Mouse (Mus musculus): ENCODE results near the gene Mgll. TPM values are rescaled to one million over a fixed set of nuclear protein-coding genes. Genes with fewer than 3 reads are reported as not detected.

Gene Mgll
- total RNA-seq, 2 experiments from 2014 or later, result 105 to 106 TPM

DNA sequence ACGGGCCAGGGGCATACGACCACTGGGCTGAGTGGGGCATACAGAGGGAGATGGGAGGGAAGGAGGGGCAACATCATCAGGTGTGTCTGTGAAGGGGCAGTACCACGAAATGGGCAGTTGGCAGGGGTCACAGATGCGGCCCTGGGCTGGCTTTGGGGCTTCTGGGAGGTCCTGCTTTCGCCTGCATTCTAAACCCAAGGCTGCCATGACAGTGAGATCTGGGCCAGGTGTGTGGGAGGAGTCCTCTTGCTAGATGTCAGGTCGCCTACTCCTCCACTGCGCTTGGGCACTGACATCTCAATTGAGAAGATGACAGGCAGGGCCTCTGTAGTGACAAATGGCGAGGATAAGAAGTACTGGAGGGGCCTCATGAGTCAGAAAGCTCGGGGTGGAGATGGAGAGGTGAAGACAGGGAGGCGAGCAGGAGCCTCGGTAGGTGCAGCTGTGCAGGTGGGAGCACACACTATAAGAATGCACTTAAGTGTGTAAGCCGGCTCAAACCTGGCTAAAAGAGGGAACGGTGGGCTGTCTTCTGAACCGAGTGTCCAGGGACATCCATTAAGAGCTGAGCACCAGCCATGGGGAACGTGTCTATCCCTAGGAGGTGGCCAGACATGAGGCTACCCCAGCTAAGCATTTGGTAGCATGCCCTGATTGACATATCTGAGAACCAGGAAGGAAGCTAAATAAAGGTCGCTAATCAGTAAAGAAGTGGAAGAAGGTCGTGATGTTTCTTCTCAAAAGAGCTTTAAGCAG is 37.6 kb downstream of the Mgll start:
- intact Hi-C loops (cut with DNase I), result no loop called here
- no peak for DNase-seq (ENCODE audit: extremely low spot score in 1 of 2, low spot score in 2 of 2)

DNA sequence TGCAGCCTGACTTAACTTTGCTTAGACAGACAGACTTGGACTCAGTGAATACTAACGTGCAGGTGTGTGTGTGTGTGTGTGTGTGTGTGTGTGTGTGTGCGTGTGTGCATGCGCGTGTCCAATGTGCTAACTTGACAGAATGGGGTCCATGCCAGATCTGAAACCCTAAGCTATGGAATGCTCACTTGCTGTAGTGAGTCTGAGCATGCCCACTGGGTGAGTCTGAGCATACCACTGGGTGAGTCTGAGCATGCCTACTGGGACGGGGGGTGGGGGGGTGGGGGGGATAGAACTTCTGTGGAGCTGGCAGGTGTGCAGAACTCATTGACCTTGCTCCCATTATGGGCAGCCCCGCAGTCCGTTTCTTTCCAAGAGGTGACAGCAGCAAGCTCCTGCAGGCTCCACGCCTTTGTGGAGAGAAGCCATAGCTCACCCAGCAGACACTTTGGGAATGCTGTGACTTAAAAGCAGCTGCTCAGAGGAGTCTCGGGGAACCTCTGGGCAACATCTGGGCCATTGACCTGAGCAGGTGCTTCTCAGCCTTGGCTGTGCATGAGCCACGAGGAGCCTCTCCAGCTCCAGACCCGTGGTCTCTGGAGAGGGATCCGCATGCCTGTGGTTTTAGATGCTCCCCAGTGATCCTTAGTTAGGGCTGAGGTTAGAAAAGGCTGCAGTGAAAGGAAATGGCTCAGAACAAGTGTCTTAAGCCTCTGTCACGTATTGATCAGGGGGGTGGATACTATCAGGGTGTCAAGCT is 38.4 kb downstream of the Mgll start:
- intact Hi-C loops (cut with DNase I), result no loop called here
- DNase-seq (ENCODE audit: extremely low spot score in 1 of 2, low spot score in 2 of 2), result no peak

- intact Hi-C loops (cut with DNase I), result no loop called here
Observed at GRCm38 (mm10) chr6:88763518-88764077, 39.4 kb downstream of the Mgll start.

DNA sequence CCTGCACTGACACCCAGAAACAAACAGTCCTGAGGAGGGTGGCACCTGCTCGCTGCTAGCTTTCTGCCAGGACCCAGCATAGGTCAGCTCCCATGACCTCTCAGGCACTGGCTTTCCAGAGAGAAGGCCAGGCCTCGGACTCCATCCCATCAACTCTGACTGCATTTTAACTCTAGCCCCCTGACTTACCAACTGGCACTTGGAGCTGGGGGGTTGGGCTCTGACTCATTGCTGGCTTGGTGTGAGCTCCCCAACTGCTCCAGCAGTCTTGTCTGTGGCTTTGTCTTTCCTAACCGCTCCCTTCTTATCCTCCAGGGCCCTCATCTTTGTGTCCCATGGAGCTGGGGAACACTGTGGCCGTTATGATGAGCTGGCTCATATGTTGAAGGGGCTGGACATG is 40.1 kb downstream of the Mgll start:
- intact Hi-C loops (cut with DNase I), result no loop called here
- DNase-seq (ENCODE audit: extremely low spot score in 1 of 2, low spot score in 2 of 2), result no peak

More at GRCm38 (mm10) chr6:88763518-88764077, 39.4 kb downstream of the Mgll start:
- DNase-seq (ENCODE audit: extremely low spot score in 1 of 2, low spot score in 2 of 2), result no peak

DNA sequence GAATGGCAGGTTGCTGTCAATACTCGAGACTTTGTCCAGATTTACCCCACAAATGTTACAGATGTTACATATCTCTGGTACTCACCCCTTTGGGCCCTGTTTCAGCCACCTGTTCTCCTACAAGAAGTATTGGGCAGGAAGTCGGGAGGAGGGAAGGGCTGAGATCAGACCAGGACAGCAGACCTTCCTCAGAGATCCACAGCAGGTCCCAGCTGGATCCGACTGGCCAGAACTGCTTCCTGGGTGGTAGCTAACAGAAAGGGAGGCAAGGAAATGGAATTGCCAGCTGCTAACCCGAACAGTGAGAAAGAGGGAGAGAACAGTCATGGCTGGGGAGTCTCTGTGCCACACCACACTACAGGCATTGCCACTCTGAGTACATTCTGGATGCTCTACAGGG is 43.5 kb downstream of the Mgll start:
- DNase-seq (ENCODE audit: extremely low spot score in 1 of 2, low spot score in 2 of 2), result no peak
- intact Hi-C loops (cut with DNase I), result no loop called here

GRCm38 (mm10) chr6:88769723-88770122 is 45.5 kb downstream of the Mgll start:
- intact Hi-C loops (cut with DNase I), result loop anchor here (5.0 kb wide), 1 partner anchor 37 kb away; no protein-coding TSS in a partner anchor
- DNase-seq (ENCODE audit: extremely low spot score in 1 of 2, low spot score in 2 of 2), result no peak

DNA sequence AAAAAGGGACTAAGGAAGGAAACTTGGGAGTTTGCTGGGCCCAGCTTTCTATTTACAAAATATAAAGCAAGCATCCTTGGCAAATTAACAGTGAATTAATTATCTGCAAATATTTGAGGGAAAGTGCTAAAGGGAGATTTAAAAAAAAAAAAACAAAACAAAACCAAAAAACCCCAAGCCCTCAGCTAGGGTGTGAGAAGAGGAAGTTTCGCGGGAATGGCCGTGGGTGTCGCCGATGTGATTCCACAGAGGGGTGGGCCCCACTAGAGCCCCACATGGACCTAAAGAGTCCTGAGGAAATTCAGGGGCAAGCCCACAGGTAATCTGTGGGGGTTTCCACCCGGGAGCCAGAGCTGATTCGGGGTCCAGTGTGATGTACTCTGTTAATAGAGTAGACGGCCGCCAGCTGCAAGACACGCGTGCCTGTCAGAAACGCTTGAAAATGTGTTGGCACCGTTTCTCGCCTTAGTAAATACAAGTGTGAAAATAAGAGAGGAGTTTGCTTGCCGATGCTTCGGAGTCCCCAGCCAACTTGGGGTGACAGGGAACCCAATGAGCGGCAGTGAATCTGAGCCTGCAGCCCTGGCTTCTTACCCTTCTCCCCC is 46.2 kb downstream of the Mgll start:
- DNase-seq (ENCODE audit: extremely low spot score in 1 of 2, low spot score in 2 of 2), result no peak
- intact Hi-C loops (cut with DNase I), result loop anchor here (5.0 kb wide), 1 partner anchor 38 kb away; no protein-coding TSS in a partner anchor

- intact Hi-C loops (cut with DNase I), result loop anchor here (5.0 kb wide), 1 partner anchor 39 kb away; no protein-coding TSS in a partner anchor
Observed at GRCm38 (mm10) chr6:88770981-88771380, 46.8 kb downstream of the Mgll start.

DNA sequence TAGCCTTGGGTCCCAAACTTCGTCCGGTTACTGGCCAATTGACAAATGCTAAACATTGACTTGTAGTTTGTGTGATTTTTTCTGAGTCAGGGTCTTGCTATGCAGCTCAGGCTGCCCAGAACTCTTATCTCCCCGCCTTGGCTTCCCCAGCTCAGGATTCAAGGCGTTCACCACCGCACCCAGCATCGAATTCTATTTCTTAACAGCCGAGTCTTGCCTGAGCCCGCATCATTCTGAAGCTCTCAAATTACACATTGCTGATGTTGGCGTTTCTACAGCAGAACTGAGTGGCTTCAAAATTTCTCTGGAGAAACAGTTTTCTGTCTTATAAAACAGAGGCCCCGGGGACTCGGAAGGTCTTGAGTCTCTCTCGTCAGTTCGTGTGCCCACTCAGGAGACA is 47.8 kb downstream of the Mgll start:
- DNase-seq (ENCODE audit: extremely low spot score in 1 of 2, low spot score in 2 of 2), result no peak
- intact Hi-C loops (cut with DNase I), result loop anchor here (5.0 kb wide), 1 partner anchor 40 kb away; no protein-coding TSS in a partner anchor

More at GRCm38 (mm10) chr6:88770981-88771380, 46.8 kb downstream of the Mgll start:
- no peak for DNase-seq (ENCODE audit: extremely low spot score in 1 of 2, low spot score in 2 of 2)

DNA sequence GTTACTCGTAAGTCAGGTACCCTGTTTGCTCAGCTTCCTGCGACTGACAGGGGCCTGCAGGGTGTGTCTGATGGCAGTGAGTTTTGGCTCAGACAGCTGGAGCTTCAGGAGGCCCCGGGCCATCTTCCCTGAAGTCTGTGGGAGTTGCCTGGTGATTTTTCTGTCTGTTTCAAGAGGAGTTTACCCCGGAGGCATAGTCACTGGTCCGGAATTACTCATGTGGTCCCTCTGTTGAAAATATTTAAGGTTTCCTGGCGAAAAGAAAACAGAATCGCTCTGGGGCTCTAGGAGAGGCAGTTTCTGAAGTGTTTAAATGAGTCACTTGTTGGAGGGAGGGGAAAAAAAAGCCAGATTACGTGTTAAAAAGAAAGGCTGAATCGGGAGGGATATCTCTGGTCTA is 49.8 kb downstream of the Mgll start:
- DNase-seq (ENCODE audit: extremely low spot score in 1 of 2, low spot score in 2 of 2), result no peak
- intact Hi-C loops (cut with DNase I), result loop anchor here (5.0 kb wide), 1 partner anchor 42 kb away; no protein-coding TSS in a partner anchor

DNA sequence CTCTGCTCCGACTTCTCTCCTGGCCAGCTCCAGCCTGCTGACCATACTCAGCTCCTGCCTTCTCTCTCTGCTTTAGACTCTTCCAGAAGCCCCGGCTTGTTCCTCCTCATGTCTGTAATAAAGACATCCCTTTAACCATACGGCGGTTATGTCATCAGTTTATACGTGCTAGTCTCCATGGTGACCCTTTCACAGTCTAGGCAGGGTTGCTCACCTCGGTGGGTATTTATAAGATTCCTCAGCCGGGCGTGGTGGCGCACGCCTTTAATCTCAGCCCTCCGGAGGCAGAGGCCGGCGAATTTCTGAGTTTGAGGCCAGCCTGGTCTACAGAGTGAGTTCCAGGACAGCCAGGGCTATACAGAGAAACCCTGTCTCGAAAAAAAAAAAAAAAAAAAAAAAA is 51.1 kb downstream of the Mgll start:
- intact Hi-C loops (cut with DNase I), result no loop called here
- no peak for DNase-seq (ENCODE audit: extremely low spot score in 1 of 2, low spot score in 2 of 2)

DNA sequence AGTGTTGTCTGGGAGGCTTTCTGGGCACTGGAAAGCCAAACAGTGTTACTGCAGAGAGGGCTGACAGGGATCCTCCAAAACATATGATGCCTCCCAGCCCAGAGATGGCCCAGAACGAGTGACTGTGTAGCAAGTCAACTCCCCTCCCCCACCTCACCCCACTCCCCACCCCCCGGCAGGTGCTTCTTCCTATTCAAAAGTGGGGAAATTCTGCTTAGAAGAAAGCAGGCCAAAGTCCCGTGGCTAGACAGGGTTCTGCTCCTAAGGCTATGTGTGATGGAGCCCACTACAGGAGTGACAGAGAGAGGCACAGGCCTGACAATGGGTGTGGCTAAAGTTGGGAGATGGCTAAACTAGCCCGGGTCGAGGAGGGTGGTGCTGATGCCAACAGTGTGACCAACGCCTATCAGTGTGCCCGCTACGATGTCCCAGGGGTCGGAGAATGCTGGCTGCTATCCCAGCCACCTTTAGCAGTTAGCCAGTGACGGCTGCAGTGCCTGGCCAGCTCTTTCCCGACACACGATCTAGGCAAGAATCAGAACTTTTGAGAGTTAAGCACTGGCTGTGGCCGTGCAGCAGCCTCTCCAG is 52.2 kb downstream of the Mgll start:
- intact Hi-C loops (cut with DNase I), result no loop called here

DNA sequence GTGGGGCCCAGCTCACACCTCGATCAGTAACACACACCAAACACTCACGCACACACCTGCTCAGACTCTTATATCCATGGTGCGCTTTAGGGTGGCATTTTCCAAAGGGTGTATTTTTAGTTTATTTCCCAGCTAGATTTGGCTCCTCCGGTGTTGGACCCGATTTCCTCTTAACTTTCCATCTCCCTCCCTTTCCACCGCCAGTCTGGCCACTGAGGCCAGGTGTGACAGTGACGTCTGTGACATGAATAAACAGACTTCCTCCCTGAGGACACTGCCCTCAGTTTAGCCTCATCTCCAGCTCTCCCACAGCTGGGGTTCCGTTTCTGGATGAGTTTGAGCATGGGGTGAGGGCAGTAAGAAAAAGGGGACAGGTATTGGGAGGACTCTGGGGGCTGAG is 52.8 kb downstream of the Mgll start:
- DNase-seq (ENCODE audit: extremely low spot score in 1 of 2, low spot score in 2 of 2), result no peak
- intact Hi-C loops (cut with DNase I), result no loop called here

More for the DNA sequence above, 52.2 kb downstream of the Mgll start:
- DNase-seq (ENCODE audit: extremely low spot score in 1 of 2, low spot score in 2 of 2), result peak in 1 of 2 experiments; percentile 30

- no peak for DNase-seq (ENCODE audit: extremely low spot score in 1 of 2, low spot score in 2 of 2)
- intact Hi-C loops (cut with DNase I), result no loop called here
Observed at GRCm38 (mm10) chr6:88778047-88778688, 54.0 kb downstream of the Mgll start.

GRCm38 (mm10) chr6:88779755-88780154 is 55.5 kb downstream of the Mgll start:
- intact Hi-C loops (cut with DNase I), result no loop called here
- DNase-seq (ENCODE audit: extremely low spot score in 1 of 2, low spot score in 2 of 2), result no peak

- intact Hi-C loops (cut with DNase I), result no loop called here
- no peak for DNase-seq (ENCODE audit: extremely low spot score in 1 of 2, low spot score in 2 of 2)
Observed at GRCm38 (mm10) chr6:88781919-88782318, 57.7 kb downstream of the Mgll start.

GRCm38 (mm10) chr6:88782981-88783397 is 58.8 kb downstream of the Mgll start:
- no peak for DNase-seq (ENCODE audit: extremely low spot score in 1 of 2, low spot score in 2 of 2)
- intact Hi-C loops (cut with DNase I), result no loop called here

DNA sequence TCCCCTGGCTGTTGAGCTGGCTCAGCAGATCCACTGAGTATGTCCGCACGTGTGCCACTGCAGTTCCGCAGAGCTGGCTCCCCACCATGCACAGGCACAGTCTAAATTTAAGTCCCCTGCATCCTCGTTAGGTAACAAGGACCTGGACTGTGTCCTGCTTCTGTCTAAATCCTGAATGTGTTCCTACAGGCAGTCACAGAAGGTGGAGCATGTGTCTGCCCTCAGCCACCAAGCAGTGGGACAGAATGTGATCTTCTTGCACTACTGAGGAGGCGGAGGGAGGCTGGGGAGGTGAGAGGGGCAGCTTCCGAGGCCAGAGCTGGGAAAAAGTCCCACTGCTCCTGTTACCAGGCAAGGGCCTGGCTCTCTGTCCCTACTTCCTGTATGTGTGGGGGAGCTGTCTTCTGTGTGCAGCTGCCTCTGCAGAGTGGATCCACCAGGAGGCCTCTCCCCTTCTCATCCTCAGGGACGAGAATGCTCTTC is 60.5 kb downstream of the Mgll start:
- DNase-seq (ENCODE audit: extremely low spot score in 1 of 2, low spot score in 2 of 2), result no peak
- intact Hi-C loops (cut with DNase I), result no loop called here
